Mouse (Mus musculus) liver, embryonic 14.5 days (tissue): ENCODE measurements around the gene Arhgef17.

ENCODE experiments used
- CTCF ChIP-seq: IDR thresholded peaks from 2 replicates; pipeline ENCODE4 v1.5.1; 2016; ENCODE audit warnings: antibody characterized with exemption, low read depth, control low read depth
- EP300 ChIP-seq: IDR thresholded peaks from 2 replicates; pipeline ENCODE4 v1.6.1; 2016; ENCODE audit warnings: antibody characterized with exemption, low read depth

DNA sequence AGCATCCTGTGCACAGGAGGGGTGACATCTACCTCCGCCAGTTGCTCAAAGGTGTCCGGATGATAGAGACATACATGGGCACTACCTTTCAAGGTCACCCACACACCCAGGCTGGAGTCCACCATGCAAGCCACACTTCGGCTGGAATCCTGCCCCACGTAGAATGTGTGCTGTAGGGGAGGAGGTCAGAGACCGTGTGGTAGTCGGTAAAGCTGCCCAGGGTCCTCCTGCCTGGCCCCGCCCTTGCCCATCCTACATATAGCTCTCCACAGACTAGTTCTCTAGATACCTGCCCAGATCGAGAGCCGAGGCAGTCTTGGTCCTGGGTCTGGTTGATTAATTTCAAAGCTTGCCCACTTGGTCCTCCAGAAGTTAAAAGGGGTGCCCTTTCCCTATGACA, 55.1 kb downstream of the Arhgef17 start:
- no peak for TF ChIP-seq CTCF
- no peak for TF ChIP-seq EP300
